Mouse (Mus musculus) embryonic fibroblast, embryonic 13.5 days (primary cell): ENCODE data around the gene Smarca2.

Experiments
- CTCF ChIP-seq: IDR thresholded peaks from 2 replicates; pipeline ENCODE4 v1.5.1; 2011; ENCODE audit warnings: mild to moderate bottlenecking, control low read depth, low read length, moderate library complexity, borderline replicate concordance; ENCODE audit not compliant: insufficient read depth
- POLR2A ChIP-seq: IDR thresholded peaks from 2 replicates; pipeline ENCODE4 v1.6.1; 2011; ENCODE audit warnings: low read depth, mild to moderate bottlenecking, control low read depth, low read length, moderate library complexity

GRCm38 (mm10) chr19:26659976-26660375 lies 55.1 kb downstream of the Smarca2 start:
- TF ChIP-seq CTCF = no peak
- TF ChIP-seq POLR2A = no peak
